Mouse (Mus musculus) gastrocnemius, postnatal 25 days (tissue): ENCODE measurements around the gene Zfp91. TPM values are rescaled to one million over a fixed set of nuclear protein-coding genes. Genes with fewer than 3 reads are reported as not detected.
"Not testable (repeated sequence)": the region's sequence is repeated elsewhere in the genome, so short reads cannot be mapped to it uniquely, and the experiment has no call there.

ENCODE experiments used
- DNase-seq: peaks from one replicate; pipeline ENCODE4 v3.0.0; 2022
- total RNA-seq, 2 experiments: library from RNA; stranded (reverse); gene quantifications; 1 replicate in 1 of 2; 2 replicates in 1 of 2; pipeline ENCODE4 v1.2.3; 2021

Gene Zfp91
- total RNA-seq, 2 experiments from 2014 or later: 82.9 to 97.8 TPM

DNA sequence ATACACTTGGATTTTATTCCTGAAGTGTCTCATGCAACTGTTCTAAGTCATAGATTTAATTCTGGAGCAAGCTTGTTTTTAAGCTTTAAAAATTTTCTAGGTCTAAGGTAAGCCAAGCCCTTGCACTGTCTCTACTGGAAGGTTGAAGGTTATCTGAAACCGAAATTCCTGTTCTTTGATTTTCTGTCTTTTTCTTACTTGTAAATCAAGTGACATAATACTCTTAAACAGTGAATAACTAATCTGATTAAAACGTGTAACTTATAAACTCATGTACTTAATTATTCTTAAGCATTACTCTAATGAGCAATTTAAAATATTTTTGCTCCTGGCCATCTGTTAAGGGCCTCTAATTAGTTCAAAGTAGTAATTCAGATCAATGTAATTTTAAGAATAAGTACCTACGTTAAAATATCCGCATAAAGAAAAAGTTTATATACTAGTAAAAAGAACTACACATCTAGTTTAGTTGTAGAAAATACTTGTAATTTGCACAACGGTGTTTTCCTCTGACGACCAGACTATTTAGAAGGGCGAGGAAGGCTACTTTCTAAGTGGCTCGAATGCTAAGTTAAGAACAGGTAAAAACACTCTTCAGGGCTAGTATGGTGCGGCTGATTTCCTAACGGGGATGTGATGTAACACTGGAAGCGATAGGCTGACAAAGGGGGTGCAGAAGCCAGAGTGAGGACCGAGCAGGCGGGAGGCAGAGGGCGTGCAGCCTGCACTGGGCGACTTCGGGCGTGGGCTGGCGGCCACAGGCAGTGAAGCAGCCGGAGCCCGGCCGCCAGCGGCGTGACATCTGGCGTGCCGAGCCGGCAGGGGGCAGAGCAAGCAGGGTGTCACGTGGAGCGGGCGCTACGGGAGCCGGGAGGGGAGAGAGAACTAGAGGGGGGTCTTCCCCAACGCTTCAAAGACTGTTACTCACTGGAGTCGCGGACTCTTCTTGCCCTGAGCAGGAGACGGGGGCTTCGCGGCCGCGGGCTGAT lies 1.6 kb downstream of the Zfp91 start:
- peak; percentile 94 for DNase-seq

DNA sequence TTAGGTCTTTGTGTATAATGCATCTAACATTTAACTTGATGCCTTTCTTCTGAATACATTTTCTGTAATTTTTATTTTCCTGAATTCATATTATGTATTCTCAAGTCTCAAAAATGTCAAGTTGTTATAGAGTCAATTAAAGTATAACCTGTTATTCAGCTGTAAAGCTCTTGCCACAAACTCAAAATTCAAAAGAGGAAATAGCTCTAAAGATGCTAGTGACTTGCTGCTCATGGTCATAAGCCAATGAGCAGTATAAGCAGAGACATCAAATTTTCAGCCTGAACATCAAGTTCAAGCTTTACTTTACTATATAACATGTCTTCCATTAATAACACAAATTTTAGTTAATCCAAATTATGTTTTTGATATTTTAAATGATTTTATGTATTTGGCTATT lies 3.6 kb downstream of the Zfp91 start:
- DNase-seq: no peak

DNA sequence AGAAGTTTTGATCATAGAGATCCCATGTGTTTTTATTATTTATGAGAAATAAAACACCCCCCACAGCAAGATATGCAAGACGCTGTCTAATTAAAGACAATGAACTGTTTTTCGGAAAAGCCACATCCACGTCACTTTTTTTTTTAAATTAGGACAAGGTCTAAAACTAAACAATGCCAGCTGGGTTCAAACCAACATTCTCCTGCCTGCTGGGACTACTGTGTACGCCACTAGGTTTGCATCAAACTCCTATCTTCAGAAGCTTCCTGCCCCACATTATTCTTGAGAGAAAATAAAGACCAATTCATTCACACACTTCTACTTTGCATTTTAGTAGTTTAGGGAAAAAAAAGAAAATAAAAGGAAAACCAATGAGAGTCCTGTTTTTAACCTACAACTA lies 8.2 kb downstream of the Zfp91 start:
- DNase-seq: no peak

DNA sequence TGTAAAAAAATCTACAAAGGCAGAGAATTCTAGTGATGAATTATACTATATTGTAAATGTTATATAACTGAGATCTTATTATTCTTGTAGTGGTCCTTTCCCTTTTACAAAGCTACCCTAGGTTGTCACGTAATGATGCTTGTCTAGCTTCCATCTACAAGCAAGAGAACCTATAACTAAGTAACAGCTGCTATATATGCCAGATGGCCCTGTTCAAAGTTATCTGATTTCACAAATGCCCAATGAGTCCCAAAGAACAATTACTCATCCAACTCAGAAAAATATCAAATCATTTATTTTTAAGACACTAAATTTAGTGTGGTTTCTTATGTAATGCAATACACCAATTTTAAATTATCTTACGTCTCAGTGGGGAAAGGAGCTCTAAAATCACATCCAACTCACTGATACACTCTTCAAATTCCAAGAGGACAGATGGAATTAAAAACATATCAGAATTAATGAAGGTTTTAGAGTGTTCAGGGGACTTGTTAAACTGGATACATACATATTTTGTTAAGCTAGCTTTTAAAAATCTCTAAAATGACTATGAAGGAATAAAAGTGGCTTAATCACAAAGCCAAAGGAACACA lies 9.0 kb downstream of the Zfp91 start:
- DNase-seq: no peak

DNA sequence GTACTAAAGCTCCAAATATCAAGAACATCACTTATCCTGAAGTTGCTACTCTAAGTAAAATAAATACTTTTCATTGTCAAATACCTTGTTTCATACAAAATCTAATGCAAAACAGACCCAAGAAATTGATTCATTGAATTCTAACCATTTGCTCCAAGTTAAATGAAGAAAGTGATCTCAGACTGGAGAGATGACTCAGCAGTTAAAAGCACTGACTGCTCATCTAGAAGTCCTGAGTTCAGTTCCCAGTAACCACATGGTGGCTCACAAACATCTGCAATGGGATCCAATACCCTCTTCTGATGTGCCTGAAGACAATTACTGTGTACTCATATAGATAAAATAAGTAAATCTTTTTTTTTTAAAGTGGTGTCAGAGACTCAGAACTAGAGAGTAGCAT lies 15.5 kb downstream of the Zfp91 start:
- no peak for DNase-seq

DNA sequence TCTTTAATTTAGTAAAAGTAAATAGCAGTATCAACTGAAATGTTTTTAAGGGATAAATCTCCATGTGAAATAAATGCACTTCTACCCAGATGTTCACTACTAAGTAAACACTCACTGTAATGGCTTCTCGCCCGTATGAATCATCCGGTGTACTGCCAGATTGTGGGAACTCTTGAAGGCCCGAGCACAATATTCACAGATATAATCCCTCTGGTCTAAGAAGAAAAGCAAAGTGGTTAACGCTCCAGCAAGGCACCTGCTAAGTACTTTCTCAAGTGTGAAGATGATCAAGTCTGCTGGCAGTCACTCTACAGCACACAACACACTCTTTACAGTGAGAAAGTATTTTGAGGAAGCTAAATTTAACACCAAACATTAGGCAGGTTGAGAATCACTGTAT lies 25.0 kb downstream of the Zfp91 start:
- peak; percentile 19 for DNase-seq

DNA sequence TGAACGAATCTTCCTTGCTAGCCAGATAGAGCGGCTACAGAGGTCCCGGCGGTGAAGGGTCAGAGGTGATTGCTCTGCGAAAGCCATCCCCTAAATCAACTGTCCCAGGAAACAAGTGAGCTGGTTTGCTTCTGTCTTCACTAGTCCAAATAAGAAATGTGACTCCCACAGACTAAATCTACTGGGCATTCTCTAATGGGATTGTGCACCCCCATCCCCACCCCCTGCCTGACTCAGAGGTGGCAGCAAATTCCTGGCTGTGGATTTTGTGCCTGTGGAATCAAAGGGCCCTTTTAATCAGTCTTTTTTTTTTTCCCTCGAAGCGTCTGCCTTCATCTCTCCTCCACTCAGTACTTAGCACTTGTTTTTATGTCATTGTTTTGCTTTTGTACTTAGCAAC lies 30.6 kb downstream of the Zfp91 start, which contains the start of gene Cntf:
Gene Cntf, minus strand, starts transcription at position 325 of the 400 bp plus-strand sequence.
- no peak for DNase-seq

DNA sequence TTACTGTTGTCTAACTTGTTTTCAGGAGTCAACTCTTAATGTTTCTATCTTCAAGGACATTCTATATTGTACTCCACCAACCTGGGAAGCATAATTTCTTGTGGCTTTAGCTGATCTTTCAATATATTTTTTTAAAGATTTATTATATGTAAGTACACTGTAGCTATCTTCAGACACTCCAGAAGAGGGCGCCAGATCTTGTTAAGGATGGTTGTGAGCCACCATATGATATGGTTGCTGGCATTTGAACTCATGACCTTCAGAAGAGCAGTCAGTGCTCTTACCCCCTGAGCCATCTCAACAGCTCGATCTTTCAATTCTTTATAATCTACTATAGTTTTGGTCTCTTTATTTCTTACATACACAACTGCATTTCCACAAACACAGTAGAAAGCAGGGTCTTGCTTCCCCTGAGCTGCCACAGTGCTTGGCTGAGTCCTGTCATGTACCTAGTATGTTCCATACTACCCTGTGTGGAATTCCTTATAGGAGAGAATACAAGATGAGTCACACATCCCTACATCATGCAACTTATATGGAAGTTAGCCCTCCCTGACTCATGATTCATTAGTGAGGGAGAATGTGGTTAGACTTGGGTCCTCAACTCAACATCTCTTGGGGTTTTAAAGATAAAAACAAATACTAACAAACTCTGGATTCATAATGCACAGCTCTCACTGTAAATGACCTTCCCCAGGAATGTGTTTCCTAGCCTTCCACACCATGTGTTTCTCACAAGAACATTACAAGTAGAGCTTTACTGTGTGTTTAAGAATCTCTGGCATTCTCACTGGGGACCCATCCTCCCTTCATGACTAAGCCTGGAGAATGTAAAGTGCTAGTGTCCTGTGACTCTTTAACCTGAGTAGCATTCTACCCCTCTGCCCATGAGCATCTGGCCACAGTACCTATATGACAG lies 33.5 kb downstream of the Zfp91 start:
- no peak for DNase-seq

DNA sequence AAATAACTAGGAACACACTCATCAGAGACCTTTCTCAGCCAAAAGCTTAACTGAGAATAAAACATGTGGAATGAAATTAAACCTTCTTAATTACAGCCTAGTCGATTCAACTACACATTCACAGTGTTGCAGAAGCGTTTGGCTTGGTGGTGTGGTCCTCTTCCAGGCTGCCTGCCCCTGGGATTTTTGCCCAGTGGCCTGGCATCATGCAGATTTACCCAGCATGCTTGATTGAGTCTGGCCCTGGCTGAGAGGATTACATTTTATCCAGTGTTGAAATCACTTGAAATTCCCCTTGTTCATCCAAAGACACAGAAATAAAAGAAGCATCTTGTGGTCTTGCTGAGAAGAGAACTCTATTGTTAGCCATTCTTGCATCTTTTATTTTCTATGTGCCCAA lies 36.3 kb downstream of the Zfp91 start:
- peak; percentile 51 for DNase-seq

DNA sequence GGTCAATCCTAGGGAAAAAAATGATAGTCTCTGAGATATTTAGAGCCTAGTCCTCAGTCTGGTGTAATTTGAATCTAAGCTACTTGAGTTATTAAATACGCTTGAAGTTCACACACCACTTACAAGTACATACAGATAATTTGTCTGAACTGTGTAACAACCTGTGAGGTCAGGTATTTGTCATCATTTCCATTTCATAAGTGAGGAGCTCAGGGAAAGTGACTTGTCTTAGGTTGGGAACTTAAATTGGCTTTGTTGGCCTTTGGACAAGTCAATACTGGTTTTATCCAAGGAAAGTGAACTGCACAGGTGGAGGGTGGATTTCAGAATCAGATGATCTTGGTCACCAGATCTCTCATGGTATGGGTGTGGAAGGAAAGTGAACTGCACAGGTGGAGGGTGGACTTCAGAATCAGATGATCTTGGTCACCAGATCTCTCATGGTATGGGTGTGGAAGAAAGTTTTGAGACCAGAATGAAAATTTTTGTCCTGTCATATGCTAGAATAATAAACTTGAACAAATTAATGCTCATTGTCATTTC lies 36.9 kb downstream of the Zfp91 start:
- no peak for DNase-seq

DNA sequence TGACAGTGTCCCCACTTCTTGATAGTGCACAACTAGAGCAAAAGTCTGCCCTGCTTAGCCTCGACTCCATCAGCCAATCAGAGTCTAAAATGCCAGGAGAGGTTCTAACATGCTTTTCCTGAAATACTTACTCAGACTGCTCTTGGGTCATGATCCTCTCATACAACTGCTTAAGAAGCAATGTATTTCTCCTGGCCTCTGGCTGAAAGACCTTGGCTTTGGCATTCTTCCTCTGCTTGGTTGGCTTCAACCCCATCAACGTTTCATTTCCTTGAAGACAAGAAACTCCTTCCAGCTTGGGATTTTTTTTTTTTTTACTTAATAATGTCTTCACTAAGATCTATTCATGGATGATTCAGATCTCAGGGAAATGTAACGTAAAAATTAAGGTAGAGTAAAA lies 39.6 kb downstream of the Zfp91 start:
- no peak for DNase-seq

DNA sequence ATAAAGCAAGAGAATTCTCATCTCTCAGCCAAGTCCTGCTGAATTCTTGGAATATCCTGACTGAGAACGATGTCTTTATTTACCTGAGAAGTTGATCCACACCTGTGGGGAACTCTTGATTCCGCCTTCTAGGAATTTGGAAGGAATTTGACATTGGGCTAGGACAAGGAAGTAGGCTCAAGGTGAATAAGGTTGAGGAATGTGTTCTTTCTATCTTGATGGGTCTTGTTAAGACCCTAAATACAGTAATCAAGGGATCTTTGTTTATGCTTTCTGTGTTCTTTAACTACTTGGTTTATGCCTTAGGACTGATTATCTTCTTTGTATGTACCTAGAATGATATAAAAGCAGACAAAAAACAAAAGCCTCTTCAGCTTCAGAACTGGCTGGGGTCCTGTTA lies 64.0 kb downstream of the Zfp91 start:
- DNase-seq: no peak

DNA sequence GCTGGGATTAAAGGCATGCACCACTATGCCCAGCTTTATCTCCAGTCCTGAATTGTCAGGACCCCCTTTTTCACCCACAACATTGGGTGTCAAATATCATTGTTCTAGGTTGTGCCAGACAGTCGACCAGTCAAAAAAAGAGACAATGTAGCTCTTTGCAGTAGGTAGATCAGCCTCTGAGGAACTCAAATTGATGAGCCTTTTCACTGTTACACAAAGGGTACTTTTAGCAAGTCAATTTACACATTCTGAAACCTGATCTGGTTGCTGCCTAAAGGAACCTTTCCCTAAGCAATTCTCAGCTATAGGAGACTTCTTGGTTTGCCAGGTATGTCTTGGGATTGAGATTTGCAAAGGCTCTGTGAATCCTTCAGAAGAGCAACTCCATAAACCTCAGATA lies 64.9 kb downstream of the Zfp91 start:
- DNase-seq: no peak

DNA sequence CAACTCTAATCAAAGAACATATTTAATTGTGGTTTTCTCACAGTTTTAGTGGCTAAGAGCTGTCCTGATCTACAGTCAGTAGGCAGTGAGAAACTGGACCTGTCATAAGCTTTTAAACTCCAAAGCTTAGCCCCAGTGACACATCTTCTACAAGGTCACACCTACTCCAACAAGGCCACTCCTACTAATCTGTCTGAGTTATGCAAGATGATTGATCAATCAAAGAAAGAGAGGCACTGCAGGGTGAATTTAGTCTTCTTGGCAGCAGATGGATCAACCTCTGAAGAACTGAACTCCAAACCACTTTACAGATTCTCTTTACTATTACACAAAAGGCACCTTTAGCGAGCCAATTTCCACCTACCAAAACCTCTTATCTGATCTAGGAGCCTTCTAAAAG lies 70.1 kb downstream of the Zfp91 start:
- no peak for DNase-seq

DNA sequence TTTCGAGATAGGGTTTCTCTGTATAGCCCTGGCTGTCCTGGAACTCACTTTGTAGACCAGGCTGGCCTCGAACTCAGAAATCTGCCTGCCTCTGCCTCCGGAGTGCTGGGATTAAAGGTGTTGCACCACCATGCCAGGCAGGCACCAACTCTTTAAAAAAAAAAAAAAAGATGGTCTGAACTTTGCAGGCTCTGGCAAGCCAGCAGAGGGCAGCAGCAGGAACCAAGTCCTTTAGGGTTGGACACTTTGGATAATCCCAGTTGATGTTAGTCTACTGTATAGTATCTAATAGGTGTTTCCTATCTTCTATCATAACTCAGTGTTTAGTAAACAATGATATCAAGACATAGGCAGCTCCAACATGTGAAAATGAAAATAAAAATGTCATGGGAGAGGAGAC lies 73.6 kb downstream of the Zfp91 start:
- peak; percentile 14 for DNase-seq

DNA sequence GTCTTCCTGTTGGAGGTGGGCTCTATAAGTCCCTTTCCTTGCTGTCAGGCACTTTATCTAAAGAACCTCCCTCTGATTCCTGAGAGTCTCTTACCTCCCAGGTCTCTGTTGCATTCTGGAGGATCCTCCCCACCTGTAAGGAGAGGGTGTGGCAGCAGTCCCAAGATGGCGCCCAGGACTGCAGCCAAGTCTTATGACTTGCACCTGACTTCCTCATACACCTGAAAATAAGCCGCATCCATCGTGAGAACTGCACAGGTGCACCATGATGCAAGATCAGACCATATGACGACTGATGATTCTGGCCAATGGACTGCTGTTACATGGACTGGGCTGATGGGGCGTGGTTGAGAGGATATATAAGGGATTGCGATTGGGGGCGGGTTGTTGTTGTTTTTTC lies 74.3 kb downstream of the Zfp91 start:
- DNase-seq: not testable (repeated sequence)

DNA sequence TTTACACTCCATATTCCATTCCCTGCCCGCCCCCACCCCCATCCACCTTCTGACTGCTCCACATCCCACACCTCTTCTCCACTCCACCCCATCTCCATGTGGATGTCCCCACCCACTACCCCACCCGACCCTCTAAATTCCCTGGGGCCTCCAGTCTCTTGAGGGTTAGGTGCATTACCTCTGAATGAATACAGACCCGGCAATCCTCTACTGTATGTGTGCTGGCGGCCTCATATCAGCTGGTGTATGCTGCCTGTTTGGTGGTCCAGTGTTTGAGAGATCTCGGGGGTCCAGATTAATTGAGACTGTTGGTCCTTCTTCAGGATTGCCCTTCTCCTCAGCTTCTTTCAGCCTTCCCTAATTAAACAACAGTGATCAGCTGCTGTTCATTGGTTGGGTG lies 75.0 kb downstream of the Zfp91 start:
- DNase-seq: not testable (repeated sequence)

DNA sequence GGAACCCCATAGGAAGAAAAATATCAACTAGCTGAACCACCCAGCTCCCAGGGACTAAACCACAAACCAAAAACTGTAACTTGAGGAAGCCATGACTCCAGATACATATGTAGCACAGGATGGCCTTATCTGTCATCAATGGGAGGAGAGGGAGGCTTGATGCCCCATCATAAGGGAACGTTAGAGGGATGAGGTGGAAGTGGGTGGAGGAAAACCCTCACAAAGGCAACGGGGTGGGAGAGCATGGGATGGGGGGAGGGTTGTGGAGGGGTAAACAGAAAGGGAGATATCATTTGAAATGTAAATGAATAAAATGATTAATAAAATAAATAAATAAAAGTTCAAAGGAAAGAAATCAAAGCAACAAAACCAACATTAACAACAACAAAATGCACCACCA lies 75.5 kb downstream of the Zfp91 start:
- DNase-seq: no peak

DNA sequence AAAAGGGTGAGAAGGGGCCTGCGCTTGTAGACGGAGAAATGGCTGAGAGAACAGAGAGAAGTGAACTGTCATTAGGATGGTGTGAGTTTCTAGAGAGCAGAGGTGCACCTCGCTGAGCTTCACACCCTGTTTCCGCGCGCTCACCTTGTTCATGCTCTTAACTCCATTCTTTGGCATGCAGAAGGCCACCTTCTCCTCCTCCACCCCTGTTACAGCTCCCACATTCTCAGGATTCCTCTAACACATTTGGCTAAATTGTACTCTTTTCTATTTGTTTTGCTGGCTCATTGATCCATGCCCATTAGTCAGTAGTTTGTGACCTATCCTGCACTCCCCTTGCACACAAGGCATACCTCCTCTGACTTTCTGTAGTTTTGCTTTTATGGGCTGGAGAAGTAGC lies 76.7 kb downstream of the Zfp91 start:
- no peak for DNase-seq
